Comparison of ENCODE assay signal across 28 mouse cellular contexts in genomic region chr13:111516385-111517150, GRCm38 (mm10). TPM values are rescaled to one million over a fixed set of nuclear protein-coding genes. Genes with fewer than 3 reads are reported as not detected.
DNase-seq lines count a peak whose midpoint lies in the region; ATAC-seq and TF ChIP-seq lines count a peak whose summit lies in the region.
"Had no signal": no experiment of that assay in that cellular context is flagged by ENCODE, and none has a peak within 500 bp of the region (broad histone marks: within the 10 kb centered on the region; RNA-seq: fewer than 3 reads in every experiment).

No protein-coding gene starts in this region.

- peak; percentile 87; the same call in 1 of the 2 replicates for ATAC-seq in lung, embryonic 15.5 days (ENCODE audit: borderline replicate concordance, extremely low read depth, low FRiP score, low TSS enrichment)
- peak; percentile 60 for ATAC-seq in lung, postnatal 0 days
- ATAC-seq: activated CD4-positive, CD25-positive, alpha-beta regulatory T cell, adult 4 months; CD4-positive, CD25-positive, alpha-beta regulatory T cell, adult 4 months; forebrain, embryonic 14.5 days; Patski had no signal

- H3K4me3 ChIP-seq in lung, embryonic 15.5 days = no peak overlapping the region
- H3K4me3 ChIP-seq in lung, adult 2 months (replicated peaks; ENCODE audit: extremely low read depth, low read depth, low read length) = no peak overlapping the region
- no peak overlapping the region for H3K4me3 ChIP-seq in lung, postnatal 0 days (ENCODE audit: low read depth, low read length)
- H3K4me3 ChIP-seq: embryonic facial prominence, embryonic 10.5 days; embryonic facial prominence, embryonic 12.5 days; forebrain, embryonic 12.5 days had no signal

- WGBS in lung, embryonic 15.5 days = 44% methylated on average over 7 of the region's 7 CpGs
- 62% methylated on average over 7 of the region's 7 CpGs for WGBS in lung, adult 2 months
- 56% methylated on average over 7 of the region's 7 CpGs for WGBS in lung, postnatal 0 days

- no peaks in the 10 kb centered on the region for H3K36me3 ChIP-seq in lung, embryonic 15.5 days
- H3K36me3 ChIP-seq in lung, postnatal 0 days (ENCODE audit: insufficient read depth, low read length) = no peaks in the 10 kb centered on the region
- H3K36me3 ChIP-seq: embryonic facial prominence, embryonic 10.5 days; embryonic facial prominence, embryonic 12.5 days; forebrain, embryonic 12.5 days; G1E had no signal

- no peak for TF ChIP-seq POLR2A in lung, adult 2 months (IDR thresholded peaks at IDR 0.05; ENCODE audit: borderline replicate concordance, extremely low read depth, low read depth, low read length)

- H3K27me3 ChIP-seq in lung, embryonic 15.5 days = no peaks in the 10 kb centered on the region
- no peaks in the 10 kb centered on the region for H3K27me3 ChIP-seq in lung, postnatal 0 days (replicated peaks; ENCODE audit: insufficient read depth, low read length)
- H3K27me3 ChIP-seq: CH12.LX; embryonic facial prominence, embryonic 12.5 days; forebrain, embryonic 12.5 days had no signal

- peaks cover 12% of the 10 kb centered on the region; the same call in 1 of the 2 replicates for H3K4me1 ChIP-seq in lung, embryonic 15.5 days
- H3K4me1 ChIP-seq in lung, adult 2 months (ENCODE audit: control insufficient read depth, insufficient read depth, low read length) = no peaks in the 10 kb centered on the region
- peaks cover 5% of the 10 kb centered on the region; the same call in 1 of the 2 replicates for H3K4me1 ChIP-seq in lung, postnatal 0 days (ENCODE audit: insufficient read depth, low read depth, low read length)
- H3K4me1 ChIP-seq: embryonic facial prominence, embryonic 10.5 days; embryonic facial prominence, embryonic 12.5 days; forebrain, embryonic 12.5 days had no signal

- no peaks in the 10 kb centered on the region for H3K9me3 ChIP-seq in lung, embryonic 15.5 days
- H3K9me3 ChIP-seq in lung, postnatal 0 days (ENCODE audit: low read length) = no peaks in the 10 kb centered on the region
- H3K9me3 ChIP-seq: embryonic facial prominence, embryonic 10.5 days; embryonic facial prominence, embryonic 12.5 days; forebrain, embryonic 12.5 days; G1E had no signal

- H3K27ac ChIP-seq in lung, embryonic 15.5 days = peak overlapping the region; percentile 69
- H3K27ac ChIP-seq in lung, postnatal 0 days (ENCODE audit: low read length) = no peak overlapping the region
- H3K27ac ChIP-seq: embryonic facial prominence, embryonic 10.5 days; embryonic facial prominence, embryonic 12.5 days; forebrain, embryonic 12.5 days had no signal

- no peak for TF ChIP-seq EP300 in lung, postnatal 0 days (IDR thresholded peaks at IDR 0.05)

- no peak for TF ChIP-seq CTCF in lung, adult 2 months (IDR thresholded peaks at IDR 0.05; ENCODE audit: insufficient read depth, low read length)
- TF ChIP-seq CTCF in lung, postnatal 0 days (IDR thresholded peaks at IDR 0.05) = no peak

- H3K9ac ChIP-seq in lung, embryonic 15.5 days = no peak overlapping the region
- H3K9ac ChIP-seq in lung, postnatal 0 days (replicated peaks; ENCODE audit: low read depth) = no peak overlapping the region
- H3K9ac ChIP-seq: embryonic facial prominence, embryonic 12.5 days; forebrain, embryonic 12.5 days had no signal

- DNase-seq in heart, adult 11 months = peak; percentile 35
- no peak for DNase-seq in heart, postnatal 4 days
- DNase-seq in lung, adult 2 months = no peak
- DNase-seq in lung, postnatal 0 days (ENCODE audit: low spot score) = peak; percentile 56
- DNase-seq in lung, adult 18-20 months = no peak
- DNase-seq in lung, postnatal 25 days (ENCODE audit: low spot score) = peak; percentile 22
- DNase-seq: adrenal gland, adult 8-10 months; adrenal gland, postnatal 14 days; adrenal gland, postnatal 36 days; B cell, adult 2 months; cerebellum, adult 11-12 months; cerebellum, adult 2 months; cerebellum, adult 9-10 months; cerebellum, postnatal 10 days; cerebellum, postnatal 25 days had no signal

- H3K4me2 ChIP-seq in lung, embryonic 15.5 days = no peak overlapping the region
- no peak overlapping the region for H3K4me2 ChIP-seq in lung, postnatal 0 days (replicated peaks; ENCODE audit: low read depth, low read length)
- H3K4me2 ChIP-seq: embryonic facial prominence, embryonic 12.5 days; forebrain, embryonic 12.5 days had no signal

RNA-seq across cellular contexts. Expression of gene Gpbp1, which starts 26.7 kb away (rescaled TPM):
- total RNA-seq in heart, postnatal 4 days (2021) = 10 to 100 TPM; 50.5 to 53.7 TPM
- 85.4 and 86.1 TPM in 2 replicates for polyA plus RNA-seq in lung, embryonic 15.5 days (2015; fragmentation: Nextera tagmentation; extraction: Ambion mirVana)
- 1.7 and 3.9 TPM in 2 replicates for polyA plus RNA-seq in lung, adult 2 months (2012; rRNA removed)
- polyA plus RNA-seq in lung, postnatal 0 days (2015; fragmentation: Nextera tagmentation; extraction: Ambion mirVana) = 44.1 and 55.1 TPM in 2 replicates

RNA-seq across cellular contexts. Expression of gene Gm49496, which starts 33.2 kb away (rescaled TPM):
- total RNA-seq in heart, postnatal 4 days (2021) = not detected
- not detected in 2 replicates for polyA plus RNA-seq in lung, embryonic 15.5 days (2015; fragmentation: Nextera tagmentation; extraction: Ambion mirVana)
- not detected in 2 replicates for polyA plus RNA-seq in lung, adult 2 months (2012; rRNA removed)
- not detected in 2 replicates for polyA plus RNA-seq in lung, postnatal 0 days (2015; fragmentation: Nextera tagmentation; extraction: Ambion mirVana)
- total RNA-seq: adrenal gland, adult 18-20 months; adrenal gland, adult 8-10 months; adrenal gland, postnatal 14 days; adrenal gland, postnatal 36 days; CH12.LX; G1E had no signal
- polyA plus RNA-seq: activated CD4-positive, CD25-positive, alpha-beta regulatory T cell, adult 4 months; CD4-positive, CD25-positive, alpha-beta regulatory T cell, adult 4 months; cerebellum, adult 2 months; cortical plate, adult 2 months; embryonic facial prominence, embryonic 10.5 days; embryonic facial prominence, embryonic 12.5 days; embryonic facial prominence, embryonic 14.5 days; forebrain, embryonic 12.5 days; forebrain, embryonic 14.5 days; G1E had no signal

Comparison
In these comparisons a context has a peak if more than half of its experiments do, and no peak if none do; other contexts are left out.
1. DNase-seq: peak in heart, adult 11 months (single experiment), lung, postnatal 0 days (single experiment) and lung, postnatal 25 days (single experiment); none in heart, postnatal 4 days (single experiment), lung, adult 2 months (single experiment) and lung, adult 18-20 months (0 of 2).